Mouse (Mus musculus) left cerebral cortex, adult 18-20 months (tissue): ENCODE measurements around the gene Mef2c. TPM values are rescaled to one million over a fixed set of nuclear protein-coding genes. Genes with fewer than 3 reads are reported as not detected.

Experiments used
- DNase-seq, 2 experiments: peaks; one replicate each; pipeline ENCODE4 v3.0.0; 2021 to 2022; ENCODE audit warnings: low spot score in 2 of 2, mixed read lengths in 1 of 2
- long read RNA-seq, 2 experiments: library from polyadenylated mRNA; stranded (forward); transcript quantifications; one replicate each; pipeline ENCODE4 v2.0.0; 2021
- total RNA-seq, 2 experiments: library from RNA; stranded (reverse); gene quantifications; 2 replicates each; pipeline ENCODE4 v1.2.3; 2021

Gene Mef2c
- 100 to 1,000 TPM; 551 to 618 TPM for total RNA-seq
- long read RNA-seq, experiment 1, full-length matches to known transcripts: 89 of 237 reads
- long read RNA-seq, experiment 1, partial matches to known transcripts: 105 of 237 reads
- long read RNA-seq, experiment 1, other reads (novel, unspliced or antisense): 43 of 237 reads
- long read RNA-seq, experiment 2, full-length matches to known transcripts: 65 of 181 reads
- long read RNA-seq, experiment 2, partial matches to known transcripts: 17 of 181 reads
- long read RNA-seq, experiment 2, other reads (novel, unspliced or antisense): 99 of 181 reads

DNA sequence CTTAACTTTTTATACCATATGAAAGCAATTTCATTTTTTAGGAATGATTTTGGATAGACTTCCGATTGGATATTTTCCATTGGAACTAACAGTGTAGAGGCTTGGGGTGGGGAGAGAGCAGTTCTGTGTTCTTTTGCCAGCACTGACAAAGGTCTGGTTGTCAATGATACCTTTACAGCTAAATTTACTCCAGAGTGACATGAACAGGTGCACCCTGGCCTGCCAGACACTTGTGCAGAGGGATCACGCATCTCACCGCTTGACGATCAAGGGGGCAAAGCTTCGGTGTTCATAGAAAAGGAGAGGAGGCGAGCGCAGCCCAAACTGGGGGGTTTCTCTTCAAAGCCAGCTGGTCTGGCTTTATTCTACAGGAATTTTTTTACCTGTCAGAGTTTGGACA, at the start of gene Mef2c:
TSS of gene Mef2c (plus strand) at position 116 of the 400 bp plus-strand sequence.
- no peak for DNase-seq

- no peak for DNase-seq
Measured at GRCm38 (mm10) chr13:83458729-83459128, 45.1 kb upstream of the Mef2c start.

DNA sequence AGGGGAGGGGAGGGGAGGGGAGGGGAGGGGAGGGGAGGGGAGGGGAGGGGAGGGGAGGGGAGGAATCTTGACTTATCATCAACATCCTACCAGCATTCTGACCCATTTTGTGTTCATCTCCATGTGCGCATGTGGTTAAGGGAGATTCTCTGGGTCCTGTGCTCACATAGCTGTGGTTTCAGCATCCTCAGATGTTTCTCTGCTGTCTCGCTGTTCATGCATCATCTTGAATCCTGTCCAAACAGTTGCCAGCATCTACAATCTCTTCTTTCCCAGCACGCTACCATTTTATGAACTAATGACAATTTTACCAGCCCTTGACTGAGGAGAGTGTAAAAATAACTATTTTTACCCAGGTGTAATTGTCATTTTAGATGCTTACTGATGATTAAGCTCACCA, 44.2 kb upstream of the Mef2c start:
- DNase-seq: no peak

DNA sequence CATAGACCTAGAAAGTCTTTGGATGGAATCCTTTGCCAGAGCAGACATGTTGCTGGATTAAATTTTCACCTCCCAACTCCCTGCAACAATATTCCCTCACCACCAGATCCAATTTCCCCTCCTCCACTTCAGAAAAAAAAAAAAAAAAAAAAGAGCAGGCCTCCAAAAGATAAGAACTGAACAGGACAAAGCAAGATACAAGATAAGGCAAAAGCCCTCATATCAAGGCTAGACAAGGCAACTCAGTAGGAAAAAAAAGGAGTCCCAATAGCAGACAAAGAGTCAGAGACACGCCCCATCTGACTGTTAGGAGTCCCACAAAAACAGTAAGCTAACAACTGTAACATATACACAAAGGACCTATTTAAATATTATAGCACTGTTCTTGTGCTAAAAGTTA, 43.2 kb upstream of the Mef2c start:
- DNase-seq: no peak

DNA sequence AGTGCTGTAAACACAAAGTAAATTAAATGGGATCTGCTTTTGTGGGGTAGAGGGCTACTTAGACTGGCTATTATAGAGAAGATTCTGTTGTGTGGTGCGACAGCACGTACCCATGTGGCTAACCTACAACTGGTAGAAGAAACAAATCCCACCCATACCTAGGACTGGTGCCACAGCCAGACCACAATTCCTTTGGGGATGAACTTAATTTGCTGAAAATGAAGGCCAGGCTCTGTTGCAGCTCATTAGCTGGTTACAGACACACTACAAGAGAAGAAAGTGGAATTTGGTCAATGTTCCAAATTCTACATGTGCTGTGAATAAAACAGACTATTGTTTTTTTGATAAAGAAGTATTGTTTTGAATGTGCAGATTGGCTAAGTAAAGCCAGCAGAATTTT, 42.3 kb upstream of the Mef2c start:
- DNase-seq: no peak

DNA sequence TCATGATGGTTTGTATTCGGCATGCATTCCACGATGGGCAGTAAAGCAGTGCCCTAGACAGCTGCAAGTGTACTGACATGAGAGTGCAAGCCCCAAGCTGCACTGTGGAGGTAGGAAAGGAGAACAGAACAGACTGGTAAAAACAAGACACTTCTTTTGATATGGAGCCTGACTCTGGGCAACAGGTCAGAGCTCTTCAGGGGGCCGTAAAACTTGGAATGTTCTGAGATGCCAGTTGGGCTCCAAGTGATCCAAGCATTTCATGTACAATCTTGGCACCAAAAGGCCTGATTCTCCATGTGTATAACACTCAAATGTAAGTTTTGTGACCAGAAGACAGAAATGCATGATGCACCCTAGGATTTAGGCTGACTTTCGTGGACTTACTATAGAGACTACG, 37.1 kb upstream of the Mef2c start:
- DNase-seq: no peak

- no peak for DNase-seq
Measured at GRCm38 (mm10) chr13:83468794-83469193, 35.0 kb upstream of the Mef2c start.

DNA sequence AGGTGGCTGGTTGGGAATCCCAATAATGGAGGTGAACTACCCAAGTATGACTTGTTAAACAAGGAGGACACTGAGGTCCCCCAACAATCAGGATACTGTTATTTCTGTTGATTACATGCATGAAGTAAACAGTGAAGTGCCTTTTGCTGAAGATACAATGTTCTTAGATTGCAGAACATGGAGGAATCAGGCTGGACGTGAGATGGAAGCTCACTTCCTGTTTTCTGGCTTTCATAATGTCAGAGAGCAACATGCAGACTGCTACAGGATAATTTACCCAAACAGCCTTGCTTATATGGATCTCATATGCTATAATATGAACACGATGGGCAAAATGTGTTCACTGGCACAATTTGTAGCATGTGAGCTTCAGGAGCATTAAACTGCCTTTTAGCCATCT, 30.1 kb upstream of the Mef2c start:
- DNase-seq: no peak

DNA sequence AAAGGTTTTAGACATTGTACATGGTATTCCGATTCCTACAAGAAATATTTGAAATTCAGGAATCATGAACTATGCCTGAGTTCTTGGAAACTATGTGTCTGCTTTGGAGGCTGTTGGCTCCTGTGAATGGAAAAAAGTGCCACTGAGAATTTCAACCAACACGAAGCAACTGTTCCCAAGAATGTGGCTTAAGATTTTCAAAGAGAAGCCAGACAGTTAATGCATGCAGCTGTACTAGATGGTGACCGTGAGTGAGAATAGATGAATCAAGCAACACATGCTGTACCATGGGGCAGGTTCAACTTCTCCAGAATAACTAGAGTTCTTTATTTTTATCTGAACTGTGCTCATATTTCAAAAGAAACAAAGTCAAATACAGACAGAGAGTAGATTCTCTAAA, 23.4 kb upstream of the Mef2c start:
- DNase-seq: no peak

DNA sequence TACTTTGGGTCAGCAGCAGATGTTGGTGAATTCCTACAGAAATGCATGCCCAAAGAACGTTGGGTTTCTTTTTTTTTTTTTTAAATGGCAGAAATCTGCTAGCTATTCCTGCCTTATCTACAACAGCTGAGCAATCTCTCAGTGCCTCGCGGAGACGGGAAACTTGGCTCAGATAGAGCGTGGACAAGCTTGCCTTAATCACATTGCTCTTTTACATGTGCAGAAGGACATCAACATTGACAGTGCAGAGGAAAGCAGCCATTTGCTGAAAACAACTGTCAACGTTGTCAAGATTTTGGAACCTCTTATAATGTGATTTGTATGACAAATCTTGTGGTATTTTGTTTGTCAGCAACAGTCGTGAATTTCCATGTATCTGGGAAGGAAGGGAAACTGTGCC, 22.5 kb upstream of the Mef2c start:
- DNase-seq: peak in 1 of 2 experiments; percentile 22

DNA sequence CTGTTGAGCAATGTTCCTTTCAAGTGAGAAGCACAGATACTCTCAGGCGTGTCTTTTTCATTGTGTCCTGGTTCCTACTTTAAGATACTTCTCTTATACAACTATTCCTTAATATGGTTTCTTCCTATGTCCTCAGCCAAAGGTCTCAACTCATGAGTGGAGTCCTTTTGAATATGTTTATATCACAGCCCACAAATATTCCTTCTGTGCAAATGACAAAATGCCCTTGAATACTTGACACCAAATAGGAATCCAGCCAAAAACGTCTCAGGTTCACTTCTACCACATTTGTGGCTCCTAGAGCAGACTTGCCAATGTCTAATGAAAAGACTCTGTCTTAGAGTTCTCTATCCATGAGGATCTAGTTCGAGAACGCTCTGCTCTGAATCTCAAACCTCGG, 21.7 kb upstream of the Mef2c start:
- DNase-seq: no peak

DNA sequence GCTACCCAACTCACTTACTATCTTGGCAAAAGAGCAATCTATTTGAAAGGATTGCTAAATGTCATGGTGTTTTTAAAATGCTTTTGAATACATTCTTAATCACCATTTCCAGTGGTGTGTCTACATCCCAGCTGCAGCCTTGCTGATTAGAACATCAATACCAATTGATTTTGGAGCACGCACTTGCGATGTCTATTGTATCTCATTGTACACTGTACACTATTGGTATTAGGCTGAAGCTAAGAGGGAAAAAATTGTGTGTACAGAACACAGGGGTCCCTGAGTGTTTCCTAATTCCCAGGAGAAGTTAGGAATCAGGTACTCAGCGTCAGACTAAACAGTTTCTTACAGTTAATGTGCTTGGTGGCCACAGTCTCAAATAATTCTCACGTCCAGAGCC, 19.6 kb upstream of the Mef2c start:
- no peak for DNase-seq

DNA sequence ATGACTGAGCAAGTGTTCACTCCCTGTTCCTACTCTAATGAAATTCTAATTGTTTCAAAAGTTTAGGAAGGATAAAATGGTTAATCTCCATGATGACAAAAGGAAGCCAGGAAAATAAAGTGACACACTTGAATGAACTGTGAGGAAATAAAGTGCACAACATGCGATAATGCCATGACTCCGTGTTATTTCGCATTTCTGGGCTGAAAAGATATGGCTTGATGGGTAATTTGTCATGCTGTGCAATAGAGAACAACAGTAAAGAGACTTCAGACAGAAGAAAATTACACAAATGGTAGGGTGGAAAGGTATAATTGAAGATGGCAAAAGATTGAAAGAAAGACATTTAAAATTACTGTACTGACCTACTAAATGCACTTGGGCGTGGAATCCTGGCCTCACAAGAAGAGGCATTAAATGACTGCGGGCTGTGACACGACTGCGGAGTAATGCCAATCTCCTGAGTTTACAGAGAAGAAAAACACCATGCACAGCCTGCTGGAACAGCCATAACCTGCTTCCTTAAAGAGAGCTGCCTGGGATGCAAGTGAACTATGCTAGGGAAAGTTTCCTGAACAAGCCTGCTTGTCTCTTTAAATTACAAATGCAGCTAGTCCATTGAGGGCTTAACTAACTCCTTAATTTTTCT, 19.0 kb upstream of the Mef2c start:
- no peak for DNase-seq

GRCm38 (mm10) chr13:83492051-83492450, 11.8 kb upstream of the Mef2c start:
- no peak for DNase-seq

DNA sequence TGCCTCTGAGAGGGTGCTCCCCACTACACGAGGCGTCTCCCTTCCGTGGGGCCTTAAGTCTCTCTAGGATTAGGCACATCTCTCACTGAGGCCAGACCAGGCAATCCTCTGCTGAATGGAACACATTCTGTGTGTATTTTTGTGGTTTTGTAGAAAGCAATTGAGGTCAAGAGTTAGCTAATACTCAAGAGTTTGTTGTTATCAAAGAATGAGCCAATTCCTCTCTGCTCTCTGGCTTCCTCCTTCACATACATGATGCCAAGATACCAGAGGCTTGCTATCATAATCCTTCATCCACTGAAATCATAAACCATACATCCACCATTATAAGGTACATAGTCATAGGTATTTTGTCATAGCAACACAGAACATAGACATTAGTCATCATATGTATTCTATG, 6.1 kb upstream of the Mef2c start:
- DNase-seq: no peak

- DNase-seq: no peak
Measured at GRCm38 (mm10) chr13:83499526-83499925, 4.3 kb upstream of the Mef2c start.

- no peak for DNase-seq
Measured at GRCm38 (mm10) chr13:83507687-83508086, 3.9 kb downstream of the Mef2c start.

DNA sequence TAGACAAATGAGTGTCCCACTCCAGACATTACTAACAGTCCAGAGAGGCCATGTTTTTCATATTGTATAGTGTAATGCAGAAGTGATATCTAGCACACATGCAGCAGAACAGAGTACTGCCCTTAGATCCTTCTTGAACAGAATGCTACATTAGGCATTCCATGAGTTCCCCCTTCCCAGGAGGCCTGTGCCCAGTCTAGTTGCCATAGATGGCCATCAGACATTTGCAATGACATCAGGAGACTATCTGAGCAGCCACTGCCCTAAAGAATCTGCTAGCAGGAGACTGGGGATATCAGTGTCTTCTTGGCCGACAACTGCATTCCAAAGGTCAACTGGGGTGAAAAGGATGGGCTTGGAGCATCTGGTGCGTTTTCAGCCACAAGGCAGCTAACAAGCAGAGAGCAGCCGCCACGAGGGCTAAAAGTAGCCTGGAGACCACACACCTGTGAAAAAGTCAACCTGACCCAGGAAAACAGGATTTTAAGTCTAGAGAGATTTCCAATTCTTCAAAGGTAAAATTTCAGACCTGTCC, 11.2 kb downstream of the Mef2c start:
- DNase-seq: no peak

GRCm38 (mm10) chr13:83517660-83518609, 14.1 kb downstream of the Mef2c start:
- DNase-seq: peak; percentile 73 to 77

- no peak for DNase-seq
Measured at GRCm38 (mm10) chr13:83520807-83521206, 17.0 kb downstream of the Mef2c start.

GRCm38 (mm10) chr13:83523232-83523969, 19.6 kb downstream of the Mef2c start:
- DNase-seq: peak; percentile 58 to 63
